10 mouse cellular contexts compared by ENCODE assay signal in genomic region chr9:4260746-4261090, GRCm38 (mm10). TPM values are rescaled to one million over a fixed set of nuclear protein-coding genes. Genes with fewer than 3 reads are reported as not detected.
A peak's percentile ranks its signal among the peaks of the same experiment; 100 is the strongest.
DNase-seq lines count a peak whose midpoint lies in the region; ATAC-seq and TF ChIP-seq lines count a peak whose summit lies in the region.
"Had no signal": no experiment of that assay in that cellular context is flagged by ENCODE, and none has a peak within 500 bp of the region (broad histone marks: within the 10 kb centered on the region; RNA-seq: fewer than 3 reads in every experiment).

No protein-coding gene starts in this region.

- no peaks in the 10 kb centered on the region for H3K36me3 ChIP-seq in lung, embryonic 15.5 days
- H3K36me3 ChIP-seq in forebrain, embryonic 11.5 days (ENCODE audit: control insufficient read depth, insufficient read depth, low read length): no peaks in the 10 kb centered on the region
- no peaks in the 10 kb centered on the region; the same call in 1 of the 2 replicates for H3K36me3 ChIP-seq in limb, embryonic 12.5 days
- no peaks in the 10 kb centered on the region for H3K36me3 ChIP-seq in stomach, embryonic 15.5 days
- no peaks in the 10 kb centered on the region for H3K36me3 ChIP-seq in kidney, embryonic 14.5 days (ENCODE audit: control insufficient read depth, insufficient read depth, low read length)

- H3K4me3 ChIP-seq in lung, embryonic 15.5 days: peak overlapping the region; percentile 26
- H3K4me3 ChIP-seq in lung, adult 2 months (replicated peaks; ENCODE audit: extremely low read depth, low read depth, low read length): no peak overlapping the region
- H3K4me3 ChIP-seq in forebrain, embryonic 11.5 days (ENCODE audit: low read depth, low read length): peak overlapping the region; percentile 14; the same call in 1 of the 2 replicates
- peak overlapping the region; percentile 20; the same call in 1 of the 2 replicates for H3K4me3 ChIP-seq in limb, embryonic 12.5 days (replicated peaks)
- peak overlapping the region; percentile 34 for H3K4me3 ChIP-seq in stomach, embryonic 15.5 days (replicated peaks)
- no peak overlapping the region for H3K4me3 ChIP-seq in kidney, embryonic 14.5 days (ENCODE audit: low read length)

- H3K27me3 ChIP-seq in lung, embryonic 15.5 days: no peaks in the 10 kb centered on the region
- peaks cover 2% of the 10 kb centered on the region; the same call in 1 of the 2 replicates for H3K27me3 ChIP-seq in forebrain, embryonic 11.5 days (ENCODE audit: control insufficient read depth, insufficient read depth, low read length)
- H3K27me3 ChIP-seq in limb, embryonic 12.5 days: no peaks in the 10 kb centered on the region
- no peaks in the 10 kb centered on the region for H3K27me3 ChIP-seq in stomach, embryonic 15.5 days (replicated peaks)
- H3K27me3 ChIP-seq in kidney, embryonic 14.5 days (ENCODE audit: control insufficient read depth, insufficient read depth, low read length): no peaks in the 10 kb centered on the region

- H3K9ac ChIP-seq in lung, embryonic 15.5 days: no peak overlapping the region
- no peak overlapping the region for H3K9ac ChIP-seq in forebrain, embryonic 11.5 days (ENCODE audit: low read length)
- no peak overlapping the region for H3K9ac ChIP-seq in limb, embryonic 12.5 days (replicated peaks)
- H3K9ac ChIP-seq in stomach, embryonic 15.5 days: no peak overlapping the region
- H3K9ac ChIP-seq in kidney, embryonic 14.5 days (ENCODE audit: low read depth, low read length): no peak overlapping the region

- no peak for ATAC-seq in lung, embryonic 15.5 days (ENCODE audit: borderline replicate concordance, extremely low read depth, low FRiP score, low TSS enrichment)
- ATAC-seq in forebrain, embryonic 11.5 days (replicated peaks; ENCODE audit: low FRiP score): no peak
- no peak for ATAC-seq in limb, embryonic 12.5 days (ENCODE audit: insufficient number of reproducible peaks, insufficient read depth, low FRiP score, low TSS enrichment, low read depth)
- ATAC-seq in stomach, embryonic 15.5 days (ENCODE audit: insufficient read depth, low FRiP score, low read depth): 0 out of 2 replicates have a peak, but pooled peaks have one; percentile 18
- ATAC-seq in kidney, embryonic 14.5 days (ENCODE audit: low FRiP score, low TSS enrichment): no peak

- TF ChIP-seq POLR2A in lung, adult 2 months (IDR thresholded peaks at IDR 0.05; ENCODE audit: borderline replicate concordance, extremely low read depth, low read depth, low read length): no peak

- H3K9me3 ChIP-seq in lung, embryonic 15.5 days: peaks cover 10% of the 10 kb centered on the region; the same call in 1 of the 2 replicates
- H3K9me3 ChIP-seq in forebrain, embryonic 11.5 days (ENCODE audit: control insufficient read depth, low read length): peaks cover 7% of the 10 kb centered on the region
- peaks cover 20% of the 10 kb centered on the region for H3K9me3 ChIP-seq in limb, embryonic 12.5 days
- no peaks in the 10 kb centered on the region for H3K9me3 ChIP-seq in stomach, embryonic 15.5 days
- peaks cover 15% of the 10 kb centered on the region for H3K9me3 ChIP-seq in kidney, embryonic 14.5 days (ENCODE audit: control insufficient read depth, low read length)

- WGBS in lung, embryonic 15.5 days: 63% methylated on average over 12 of the region's 12 CpGs
- WGBS in lung, adult 2 months: 52% methylated on average over 12 of the region's 12 CpGs
- 63% methylated on average over 12 of the region's 12 CpGs for WGBS in forebrain, embryonic 11.5 days
- 66% methylated on average over 12 of the region's 12 CpGs for WGBS in limb, embryonic 12.5 days
- WGBS in stomach, embryonic 15.5 days: 63% methylated on average over 12 of the region's 12 CpGs
- 76% methylated on average over 12 of the region's 12 CpGs for WGBS in kidney, embryonic 14.5 days

- no peak for DNase-seq in lung, adult 2 months
- DNase-seq in forebrain, embryonic 11.5 days (ENCODE audit: low spot score): no peak
- no peak for DNase-seq in cerebellum, adult 9-10 months
- DNase-seq in MN1 (ENCODE audit: low spot score): no peak
- DNase-seq: gastrocnemius, postnatal 36 days had no signal

- H3K4me2 ChIP-seq in lung, embryonic 15.5 days: peak overlapping the region; percentile 33; the same call in 1 of the 2 replicates
- H3K4me2 ChIP-seq in forebrain, embryonic 11.5 days (ENCODE audit: low read depth, low read length, severe bottlenecking): no peak overlapping the region
- 0 out of 2 replicates have a peak overlapping the region, but pooled peaks have one; percentile 1 for H3K4me2 ChIP-seq in limb, embryonic 12.5 days
- peak overlapping the region; percentile 25; the same call in 1 of the 2 replicates for H3K4me2 ChIP-seq in stomach, embryonic 15.5 days
- H3K4me2 ChIP-seq in kidney, embryonic 14.5 days (replicated peaks; ENCODE audit: low read depth, low read length): no peak overlapping the region

- H3K27ac ChIP-seq in lung, embryonic 15.5 days: no peak overlapping the region
- no peak overlapping the region for H3K27ac ChIP-seq in forebrain, embryonic 11.5 days (ENCODE audit: low read depth, low read length)
- no peak overlapping the region for H3K27ac ChIP-seq in limb, embryonic 12.5 days
- H3K27ac ChIP-seq in stomach, embryonic 15.5 days: no peak overlapping the region
- no peak overlapping the region for H3K27ac ChIP-seq in kidney, embryonic 14.5 days (ENCODE audit: low read depth, low read length)
- H3K27ac ChIP-seq: macrophage had no signal

- TF ChIP-seq CTCF in lung, adult 2 months (IDR thresholded peaks at IDR 0.05; ENCODE audit: insufficient read depth, low read length): no peak

- no peaks in the 10 kb centered on the region for H3K4me1 ChIP-seq in lung, embryonic 15.5 days
- no peaks in the 10 kb centered on the region for H3K4me1 ChIP-seq in lung, adult 2 months (ENCODE audit: control insufficient read depth, insufficient read depth, low read length)
- no peaks in the 10 kb centered on the region for H3K4me1 ChIP-seq in forebrain, embryonic 11.5 days (replicated peaks; ENCODE audit: control insufficient read depth, insufficient read depth, low read length)
- H3K4me1 ChIP-seq in limb, embryonic 12.5 days (replicated peaks): no peaks in the 10 kb centered on the region
- no peaks in the 10 kb centered on the region for H3K4me1 ChIP-seq in stomach, embryonic 15.5 days
- no peaks in the 10 kb centered on the region for H3K4me1 ChIP-seq in kidney, embryonic 14.5 days (ENCODE audit: control insufficient read depth, insufficient read depth, low read length)

RNA-seq across cellular contexts. Expression of gene Aasdhppt, which starts 48.6 kb away (rescaled TPM):
- polyA plus RNA-seq in lung, embryonic 15.5 days (2015; fragmentation: Nextera tagmentation; extraction: Ambion mirVana): 30.6 and 32.2 TPM in 2 replicates
- 1.8 and 2.3 TPM in 2 replicates for polyA plus RNA-seq in lung, adult 2 months (2012; rRNA removed)
- polyA plus RNA-seq in forebrain, embryonic 11.5 days (2014; fragmentation: Nextera tagmentation; extraction: Ambion mirVana): 29.8 and 35.7 TPM in 2 replicates
- polyA plus RNA-seq in limb, embryonic 12.5 days (2016; fragmentation: Nextera tagmentation; extraction: Ambion mirVana): 39.3 and 39.7 TPM in 2 replicates
- polyA plus RNA-seq in stomach, embryonic 15.5 days (2015; fragmentation: Nextera tagmentation; extraction: Ambion mirVana): 28.5 and 34.6 TPM in 2 replicates
- 37.6 and 40.7 TPM in 2 replicates for polyA plus RNA-seq in kidney, embryonic 14.5 days (2014; fragmentation: Nextera tagmentation; extraction: Ambion mirVana)

RNA-seq across cellular contexts. Expression of gene Kbtbd3, which starts 48.9 kb away (rescaled TPM):
- polyA plus RNA-seq in lung, embryonic 15.5 days (2015; fragmentation: Nextera tagmentation; extraction: Ambion mirVana): 6.5 and 7.0 TPM in 2 replicates
- polyA plus RNA-seq in lung, adult 2 months (2012; rRNA removed): 0.35 and 0.38 TPM in 2 replicates
- 7.7 and 8.3 TPM in 2 replicates for polyA plus RNA-seq in forebrain, embryonic 11.5 days (2014; fragmentation: Nextera tagmentation; extraction: Ambion mirVana)
- polyA plus RNA-seq in limb, embryonic 12.5 days (2016; fragmentation: Nextera tagmentation; extraction: Ambion mirVana): 6.9 and 7.5 TPM in 2 replicates
- polyA plus RNA-seq in stomach, embryonic 15.5 days (2015; fragmentation: Nextera tagmentation; extraction: Ambion mirVana): 6.4 and 7.1 TPM in 2 replicates
- polyA plus RNA-seq in kidney, embryonic 14.5 days (2014; fragmentation: Nextera tagmentation; extraction: Ambion mirVana): 6.4 and 8.1 TPM in 2 replicates

Comparison
In these comparisons a context has a peak if more than half of its experiments do, and no peak if none do; other contexts are left out.
1. H3K4me3 ChIP-seq: peak in lung, embryonic 15.5 days (single experiment), forebrain, embryonic 11.5 days (single experiment), limb, embryonic 12.5 days (single experiment) and stomach, embryonic 15.5 days (single experiment); none in lung, adult 2 months (single experiment) and kidney, embryonic 14.5 days (single experiment).
2. H3K4me2 ChIP-seq: peak in lung, embryonic 15.5 days (single experiment), limb, embryonic 12.5 days (single experiment) and stomach, embryonic 15.5 days (single experiment); none in forebrain, embryonic 11.5 days (single experiment) and kidney, embryonic 14.5 days (single experiment).